Mouse (Mus musculus) testis, adult 2 months (tissue): ENCODE data around the gene Khdc3. TPM values are rescaled to one million over a fixed set of nuclear protein-coding genes. Genes with fewer than 3 reads are reported as not detected.

Experiments used
- H3K27ac ChIP-seq: fragments of 200-500 bp; 2 replicates; pipeline ENCODE4 v1.5.1; 2012; ENCODE audit warnings: low read depth, low read length; ENCODE audit not compliant: control insufficient read depth, insufficient read depth
- H3K27me3 ChIP-seq: fragments of 200-500 bp; 2 replicates; pipeline ENCODE4 v1.6.1; 2012; ENCODE audit warnings: mild to moderate bottlenecking, low read length, moderate library complexity; ENCODE audit not compliant: control insufficient read depth, insufficient read depth
- H3K36me3 ChIP-seq: fragments of 200-500 bp; 2 replicates; pipeline ENCODE4 v1.6.1; 2012; ENCODE audit warnings: mild to moderate bottlenecking, low read length; ENCODE audit not compliant: control insufficient read depth, insufficient read depth
- H3K4me1 ChIP-seq: fragments of 200-500 bp; 2 replicates; pipeline ENCODE4 v1.6.1; 2012; ENCODE audit warnings: low read length; ENCODE audit not compliant: control insufficient read depth, insufficient read depth
- H3K4me3 ChIP-seq: fragments of 200-500 bp; 2 replicates; pipeline ENCODE4 v1.5.1; 2012; ENCODE audit warnings: low read depth, mild to moderate bottlenecking, low read length, moderate library complexity, mixed read lengths; ENCODE audit not compliant: control insufficient read depth
- CTCF ChIP-seq: fragments of 200-500 bp; IDR thresholded peaks from 2 replicates; pipeline ENCODE4 v1.5.1; 2012; ENCODE audit warnings: low read depth, mild to moderate bottlenecking, inconsistent platforms, low read length, moderate library complexity; ENCODE audit not compliant: control insufficient read depth, insufficient read depth, insufficient replicate concordance
- POLR2A ChIP-seq: fragments of 200-500 bp; IDR thresholded peaks from 2 replicates; pipeline ENCODE4 v1.6.1; 2012; ENCODE audit warnings: low read depth, mild to moderate bottlenecking, inconsistent platforms, low read length, moderate library complexity; ENCODE audit not compliant: control insufficient read depth
- polyA plus RNA-seq: library from polyadenylated mRNA; depleted of rRNA; stranded (reverse); fragments of >200 nt; gene quantifications from 2 replicates; pipeline ENCODE4 v1.2.3, GENCODE M21; 2012

The Khdc3 gene
- polyA plus RNA-seq, 1 experiment: 0.23 TPM

DNA sequence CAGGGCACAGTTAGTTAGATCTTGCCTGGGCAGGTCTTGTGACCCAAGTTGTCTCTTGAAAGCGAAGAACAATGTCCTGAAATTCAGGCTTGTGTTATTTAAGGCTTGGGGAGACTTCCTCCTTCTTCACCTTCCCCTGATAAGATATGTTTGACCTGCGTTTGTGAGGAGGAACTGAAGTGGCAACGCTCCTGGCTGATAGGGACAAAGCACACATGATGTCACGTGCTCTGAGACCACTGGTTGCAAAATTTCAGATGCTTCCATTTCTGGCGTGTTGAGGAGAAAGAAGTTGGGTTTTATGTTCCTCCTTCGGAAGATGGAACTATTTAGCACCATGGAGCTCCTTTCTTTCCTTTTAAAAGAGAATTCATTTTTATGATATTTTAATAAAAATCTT is 15.8 kb upstream of the Khdc3 start:
- H3K4me1 ChIP-seq: no peaks in the 10 kb centered on the region
- H3K4me3 ChIP-seq: no peak overlapping the region
- no peaks in the 10 kb centered on the region for H3K36me3 ChIP-seq
- no peaks in the 10 kb centered on the region for H3K27me3 ChIP-seq
- H3K27ac ChIP-seq: no peak overlapping the region
- TF ChIP-seq POLR2A (no peak), CTCF (no peak)

DNA sequence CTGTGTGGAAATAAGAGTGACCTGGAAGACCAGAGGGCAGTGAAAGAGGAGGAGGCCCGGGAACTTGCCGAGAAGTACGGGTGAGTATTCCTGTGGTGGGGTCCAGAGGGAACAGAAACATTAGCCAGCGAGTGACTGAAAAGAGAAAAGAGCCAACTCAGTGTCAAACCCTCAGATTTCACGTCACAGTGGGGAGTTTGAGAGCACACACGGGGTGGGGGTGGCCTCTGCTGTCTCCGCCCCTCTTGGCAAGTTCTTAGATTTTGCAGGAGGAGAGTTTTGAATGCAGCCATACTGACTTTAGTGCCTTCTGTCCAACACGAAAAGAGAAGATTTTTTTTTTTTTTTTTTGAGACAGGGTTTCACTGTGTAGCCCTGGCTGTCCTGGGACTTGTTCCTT is 14.5 kb upstream of the Khdc3 start:
- H3K27me3 ChIP-seq: no peaks in the 10 kb centered on the region
- H3K27ac ChIP-seq: no peak overlapping the region
- no peak overlapping the region for H3K4me3 ChIP-seq
- no peaks in the 10 kb centered on the region for H3K4me1 ChIP-seq
- TF ChIP-seq CTCF (no peak), POLR2A (no peak)
- H3K36me3 ChIP-seq: no peaks in the 10 kb centered on the region

DNA sequence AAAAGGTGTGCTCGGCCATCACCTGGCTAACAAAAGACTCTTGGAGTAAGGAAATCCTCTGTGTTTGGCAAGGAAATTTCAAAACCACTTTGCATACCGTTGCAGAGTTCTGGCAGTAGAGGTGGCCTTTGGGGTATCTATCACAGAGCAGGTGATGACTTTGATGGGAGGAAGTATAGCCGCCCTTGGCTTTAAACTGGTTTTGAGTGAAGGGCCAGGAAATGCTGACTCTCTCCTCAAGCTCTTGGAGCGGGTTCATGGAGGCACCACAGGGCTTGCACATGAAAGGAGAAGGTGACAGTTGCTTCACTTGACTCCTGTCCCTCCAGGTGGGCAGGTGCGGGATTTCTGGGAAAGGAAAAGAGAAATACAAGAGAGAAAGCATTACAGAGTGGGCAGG is 14.1 kb upstream of the Khdc3 start:
- Histone ChIP-seq H3K27ac (no peak overlapping the region), H3K36me3 (no peaks in the 10 kb centered on the region), H3K4me3 (no peak overlapping the region), H3K27me3 (no peaks in the 10 kb centered on the region), H3K4me1 (no peaks in the 10 kb centered on the region)
- TF ChIP-seq CTCF (no peak), POLR2A (no peak)

DNA sequence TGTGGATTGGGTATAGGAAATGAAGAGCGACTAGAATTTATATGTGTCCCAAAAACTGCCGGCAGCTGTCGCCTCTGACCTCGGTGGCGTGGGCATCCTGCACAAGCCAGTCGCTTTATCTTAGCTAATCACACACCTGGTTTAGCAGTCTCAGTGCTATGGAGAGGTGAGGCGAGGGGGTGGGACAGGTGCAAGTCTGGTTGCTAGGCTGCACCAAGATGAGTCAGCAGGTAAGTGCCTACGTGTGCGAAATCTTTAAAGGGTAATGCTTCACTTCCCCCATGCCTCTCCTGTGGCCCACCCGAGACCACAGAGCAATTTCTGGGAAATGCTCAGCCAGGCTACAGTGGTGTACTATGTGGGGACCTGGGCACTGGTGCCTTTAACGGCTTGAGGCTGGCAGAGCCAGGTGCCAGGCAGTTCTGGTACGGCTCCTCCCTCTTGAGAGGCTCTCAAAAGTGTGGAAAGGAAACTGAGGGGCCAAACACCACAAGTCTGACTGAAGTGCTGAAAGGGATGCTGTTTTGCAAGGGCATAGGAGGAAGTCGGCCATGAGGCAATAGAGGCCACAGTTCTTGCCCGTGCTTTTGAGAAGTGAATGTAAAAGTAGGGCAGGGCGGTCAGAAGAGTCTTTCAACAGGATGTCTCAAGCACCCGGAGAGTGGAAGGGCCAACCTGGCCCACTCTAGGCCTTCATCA is 12.3 kb upstream of the Khdc3 start:
- H3K4me3 ChIP-seq: no peak overlapping the region
- TF ChIP-seq CTCF: no peak
- TF ChIP-seq POLR2A: no peak
- H3K36me3 ChIP-seq: no peaks in the 10 kb centered on the region
- no peaks in the 10 kb centered on the region; the same call in 1 of the 2 replicates for H3K4me1 ChIP-seq
- no peaks in the 10 kb centered on the region for H3K27me3 ChIP-seq
- H3K27ac ChIP-seq: no peak overlapping the region

DNA sequence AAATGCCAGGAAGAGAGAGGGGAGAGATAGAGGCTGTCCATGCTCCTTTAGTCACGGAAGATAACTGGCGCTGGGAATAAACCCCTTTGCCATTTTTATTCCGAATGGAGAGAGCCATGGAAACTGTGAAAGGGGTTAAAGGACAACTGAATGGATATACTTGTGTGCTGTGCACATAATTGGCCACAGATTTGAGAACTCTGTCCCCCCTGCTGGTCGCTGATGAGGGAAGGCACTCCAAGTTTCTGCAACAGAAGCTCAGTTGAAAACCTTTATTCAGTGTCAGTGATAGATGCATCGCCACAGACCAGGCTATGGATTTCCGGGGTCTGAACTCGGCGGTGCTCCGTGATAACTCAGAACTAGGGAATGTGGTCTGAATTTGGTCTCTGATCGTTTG is 11.5 kb upstream of the Khdc3 start:
- no peak overlapping the region for H3K27ac ChIP-seq
- H3K27me3 ChIP-seq: no peaks in the 10 kb centered on the region
- H3K36me3 ChIP-seq: no peaks in the 10 kb centered on the region
- H3K4me3 ChIP-seq: no peak overlapping the region
- H3K4me1 ChIP-seq: peaks cover 2% of the 10 kb centered on the region; the same call in 1 of the 2 replicates
- TF ChIP-seq CTCF (no peak), POLR2A (no peak)

DNA sequence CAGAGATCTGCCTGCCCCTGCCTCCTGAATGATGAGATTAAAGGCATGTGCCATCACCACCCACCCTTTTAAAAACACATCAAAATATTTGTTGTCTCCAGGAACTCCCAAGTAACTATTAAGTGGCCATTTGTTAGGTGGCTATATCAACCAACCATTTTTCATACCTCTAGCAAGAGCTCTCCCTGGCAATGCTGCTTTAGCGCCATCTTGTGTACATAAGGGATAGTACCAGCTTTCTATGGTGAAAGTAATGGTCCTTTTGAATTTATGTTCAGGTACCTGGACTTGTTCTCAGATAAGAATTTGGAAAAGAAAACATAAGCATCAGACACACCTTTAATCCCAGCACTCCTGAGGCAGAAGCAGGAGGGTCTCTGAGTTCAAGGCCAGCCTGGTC is 9.9 kb upstream of the Khdc3 start:
- no peaks in the 10 kb centered on the region for H3K27me3 ChIP-seq
- no peak overlapping the region for H3K4me3 ChIP-seq
- TF ChIP-seq CTCF (no peak; the same call in 1 of the 2 replicates), POLR2A (no peak)
- H3K36me3 ChIP-seq: no peaks in the 10 kb centered on the region
- H3K27ac ChIP-seq: no peak overlapping the region
- H3K4me1 ChIP-seq: peaks cover 2% of the 10 kb centered on the region; the same call in 1 of the 2 replicates

DNA sequence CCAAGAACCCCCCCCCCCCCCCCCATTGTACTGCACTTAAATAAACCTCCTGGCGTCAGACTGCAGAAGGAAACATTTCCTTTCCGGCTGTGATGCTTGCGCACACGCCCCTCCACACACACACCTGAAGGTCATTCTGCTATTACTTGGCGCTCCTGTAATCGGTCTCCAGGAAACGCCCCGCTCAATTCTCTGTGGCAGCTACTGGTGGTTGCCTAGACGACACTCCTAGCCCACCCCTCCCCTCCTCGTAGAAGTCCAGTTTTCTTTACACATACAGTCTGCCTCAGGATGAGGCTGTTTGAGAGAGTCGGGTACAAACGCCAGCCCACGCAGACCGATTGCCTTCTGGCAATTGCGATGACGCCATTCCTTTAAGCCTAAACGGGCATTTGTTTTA is 7.1 kb upstream of the Khdc3 start:
- H3K36me3 ChIP-seq: no peaks in the 10 kb centered on the region
- H3K4me3 ChIP-seq: peak overlapping the region; percentile 81
- TF ChIP-seq CTCF: no peak
- TF ChIP-seq POLR2A: peak; percentile 49; the same call in 1 of the 2 replicates
- H3K4me1 ChIP-seq: peaks cover 2% of the 10 kb centered on the region; the same call in 1 of the 2 replicates
- peak overlapping the region; percentile 69 for H3K27ac ChIP-seq
- H3K27me3 ChIP-seq: no peaks in the 10 kb centered on the region

DNA sequence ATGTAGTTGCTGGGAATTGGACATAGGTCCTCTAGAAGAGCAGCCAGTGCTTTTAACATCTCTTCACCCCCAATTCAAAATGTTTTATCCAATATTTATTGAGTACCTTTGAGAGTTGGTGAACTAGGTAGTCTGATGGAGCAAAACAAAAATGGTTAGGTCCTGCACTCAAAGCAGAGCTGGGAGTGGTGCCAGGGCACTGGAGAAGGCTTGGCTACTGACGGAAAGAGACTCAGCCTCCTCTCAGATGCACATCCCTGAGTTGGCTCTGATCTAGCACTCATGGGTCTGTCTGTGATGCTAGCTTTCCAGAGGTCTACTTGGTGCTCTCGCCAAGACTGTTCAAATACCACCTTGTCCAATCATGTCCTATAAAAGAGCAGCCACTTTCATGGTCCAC is 3.7 kb upstream of the Khdc3 start:
- H3K27me3 ChIP-seq: no peaks in the 10 kb centered on the region
- H3K4me3 ChIP-seq: no peak overlapping the region
- peaks cover 9% of the 10 kb centered on the region for H3K4me1 ChIP-seq
- no peaks in the 10 kb centered on the region for H3K36me3 ChIP-seq
- no peak for TF ChIP-seq POLR2A
- no peak for TF ChIP-seq CTCF
- no peak overlapping the region for H3K27ac ChIP-seq
